Mouse (Mus musculus) kidney, postnatal 4 days (tissue): Measurements from ENCODE around the gene Sh3kbp1.
"Not testable (repeated sequence)": the region's sequence is repeated elsewhere in the genome, so short reads cannot be mapped to it uniquely, and the experiment has no call there.

Experiments
- DNase-seq, 2 experiments: peaks; one replicate each; pipeline ENCODE4 v3.0.0; 2021; ENCODE audit warnings: mixed read lengths in 2 of 2

Gene Sh3kbp1

GRCm38 (mm10) chrX:159626907-159627587 lies at the start of gene Sh3kbp1:
Sh3kbp1 (plus strand) TSS chrX:159627272.
- DNase-seq = peak; percentile 82 to 87

GRCm38 (mm10) chrX:159584738-159585137 lies 42.3 kb upstream of the Sh3kbp1 start:
- DNase-seq = not testable (repeated sequence)

- no peak for DNase-seq
Observed at GRCm38 (mm10) chrX:159591633-159592032, 35.4 kb upstream of the Sh3kbp1 start.

GRCm38 (mm10) chrX:159597502-159597901 lies 29.6 kb upstream of the Sh3kbp1 start:
- no peak for DNase-seq

- DNase-seq = no peak
Observed at GRCm38 (mm10) chrX:159604832-159605231, 22.2 kb upstream of the Sh3kbp1 start.

GRCm38 (mm10) chrX:159606936-159607335 lies 20.1 kb upstream of the Sh3kbp1 start:
- peak; percentile 8 for DNase-seq

- peak; percentile 4 to 31 for DNase-seq
Observed at GRCm38 (mm10) chrX:159626208-159626906, 715 bp upstream of the Sh3kbp1 start.

- DNase-seq = peak; percentile 45 to 65
Observed at GRCm38 (mm10) chrX:159627588-159628566, 805 bp downstream of the Sh3kbp1 start.

- no peak for DNase-seq
Observed at GRCm38 (mm10) chrX:159628629-159629028, 1.6 kb downstream of the Sh3kbp1 start.

- DNase-seq = no peak
Observed at GRCm38 (mm10) chrX:159629203-159629602, 2.1 kb downstream of the Sh3kbp1 start.

GRCm38 (mm10) chrX:159638500-159639227 lies 11.6 kb downstream of the Sh3kbp1 start:
- DNase-seq = no peak

GRCm38 (mm10) chrX:159639991-159640390 lies 12.9 kb downstream of the Sh3kbp1 start:
- no peak for DNase-seq

- DNase-seq = no peak
Observed at GRCm38 (mm10) chrX:159645314-159645713, 18.2 kb downstream of the Sh3kbp1 start.

- DNase-seq = no peak
Observed at GRCm38 (mm10) chrX:159647564-159647963, 20.5 kb downstream of the Sh3kbp1 start.

- no peak for DNase-seq
Observed at GRCm38 (mm10) chrX:159648598-159648997, 21.5 kb downstream of the Sh3kbp1 start.

GRCm38 (mm10) chrX:159650130-159650678 lies 23.1 kb downstream of the Sh3kbp1 start:
- DNase-seq = peak; percentile 38 to 59

- peak; percentile 8 to 15 for DNase-seq
Observed at GRCm38 (mm10) chrX:159650727-159651126, 23.7 kb downstream of the Sh3kbp1 start.

GRCm38 (mm10) chrX:159671388-159671787 lies 44.3 kb downstream of the Sh3kbp1 start:
- DNase-seq = no peak

- DNase-seq = no peak
Observed at GRCm38 (mm10) chrX:159672466-159672865, 45.4 kb downstream of the Sh3kbp1 start.

GRCm38 (mm10) chrX:159676242-159676641 lies 49.2 kb downstream of the Sh3kbp1 start:
- no peak for DNase-seq

- DNase-seq = no peak
Observed at GRCm38 (mm10) chrX:159677585-159678319, 50.7 kb downstream of the Sh3kbp1 start.
